Mouse (Mus musculus) heart, postnatal 25 days (tissue): ENCODE measurements around the gene Prkag3. TPM values are rescaled to one million over a fixed set of nuclear protein-coding genes. Genes with fewer than 3 reads are reported as not detected.
A peak's percentile ranks its signal among the peaks of the same experiment; 100 is the strongest.

Source experiments
- DNase-seq: peaks from one replicate; pipeline ENCODE4 v3.0.0; 2022; ENCODE audit warnings: low spot score
- intact Hi-C: fragments of 180-260 bp; cut with DNase I; formaldehyde crosslinking; loops from one replicate; pipeline ENCODE4 v1.15.1; 2025
- total RNA-seq, 2 experiments: library from RNA; stranded (reverse); gene quantifications; 2 replicates each; pipeline ENCODE4 v1.2.3; 2021

Gene Prkag3
- 1 to 10 TPM in 1 of 2 experiments, under 1 TPM in 1; 0.96 to 2.7 TPM for total RNA-seq

- DNase-seq: no peak
- intact Hi-C loops: no loop called here
Measured at GRCm38 (mm10) chr1:74748643-74749271, at the start of gene Prkag3. Gene Prkag3, minus strand, starts transcription at chr1:74749221.

- no peak for DNase-seq
- intact Hi-C loops: no loop called here
Measured at GRCm38 (mm10) chr1:74797459-74797858, 48.4 kb upstream of the Prkag3 start.

- intact Hi-C loops: no loop called here
- no peak for DNase-seq
Measured at GRCm38 (mm10) chr1:74795145-74795529, 46.1 kb upstream of the Prkag3 start.

GRCm38 (mm10) chr1:74794487-74795144, 45.6 kb upstream of the Prkag3 start:
- DNase-seq: no peak
- intact Hi-C loops: no loop called here

GRCm38 (mm10) chr1:74792831-74793660, 44.0 kb upstream of the Prkag3 start:
- intact Hi-C loops: no loop called here
- no peak for DNase-seq

- intact Hi-C loops: no loop called here
Measured at GRCm38 (mm10) chr1:74791249-74791648, 42.2 kb upstream of the Prkag3 start, which contains the start of gene Wnt10a. Gene Wnt10a, plus strand, starts transcription at chr1:74791516.

GRCm38 (mm10) chr1:74790095-74790494, 41.1 kb upstream of the Prkag3 start:
- no peak for DNase-seq
- intact Hi-C loops: no loop called here

More at GRCm38 (mm10) chr1:74791249-74791648, 42.2 kb upstream of the Prkag3 start, which contains the start of gene Wnt10a:
- DNase-seq: no peak

- DNase-seq: no peak
- intact Hi-C loops: loop anchor here (1.0 kb wide), 1 partner anchor 20 kb away; no protein-coding TSS in a partner anchor
Measured at GRCm38 (mm10) chr1:74788603-74789176, 39.7 kb upstream of the Prkag3 start.

GRCm38 (mm10) chr1:74787846-74788245, 38.8 kb upstream of the Prkag3 start:
- intact Hi-C loops: loop anchor here (1.0 kb wide), 1 partner anchor 20 kb away; no protein-coding TSS in a partner anchor
- no peak for DNase-seq

GRCm38 (mm10) chr1:74784041-74784759, 35.2 kb upstream of the Prkag3 start:
- intact Hi-C loops: no loop called here
- no peak for DNase-seq

GRCm38 (mm10) chr1:74783554-74783953, 34.5 kb upstream of the Prkag3 start:
- no peak for DNase-seq
- intact Hi-C loops: no loop called here

- DNase-seq: no peak
- intact Hi-C loops: no loop called here
Measured at GRCm38 (mm10) chr1:74782045-74782444, 33.0 kb upstream of the Prkag3 start.

GRCm38 (mm10) chr1:74778934-74779486, 30.0 kb upstream of the Prkag3 start:
- intact Hi-C loops: no loop called here
- DNase-seq: no peak

- intact Hi-C loops: no loop called here
Measured at GRCm38 (mm10) chr1:74775816-74776215, 26.8 kb upstream of the Prkag3 start.

GRCm38 (mm10) chr1:74774062-74774461, 25.0 kb upstream of the Prkag3 start:
- intact Hi-C loops: no loop called here

More at GRCm38 (mm10) chr1:74775816-74776215, 26.8 kb upstream of the Prkag3 start:
- no peak for DNase-seq

GRCm38 (mm10) chr1:74773136-74773535, 24.1 kb upstream of the Prkag3 start:
- intact Hi-C loops: no loop called here
- peak; percentile 76 for DNase-seq

More at GRCm38 (mm10) chr1:74774062-74774461, 25.0 kb upstream of the Prkag3 start:
- DNase-seq: no peak

- no peak for DNase-seq
- intact Hi-C loops: no loop called here
Measured at GRCm38 (mm10) chr1:74771931-74772620, 23.1 kb upstream of the Prkag3 start.

- DNase-seq: no peak
- intact Hi-C loops: no loop called here
Measured at GRCm38 (mm10) chr1:74771845-74771930, 22.7 kb upstream of the Prkag3 start, which contains the start of gene Wnt6. Gene Wnt6, plus strand, starts transcription at chr1:74771892.

- intact Hi-C loops: no loop called here
- no peak for DNase-seq
Measured at GRCm38 (mm10) chr1:74771467-74771844, 22.4 kb upstream of the Prkag3 start.
